Mouse (Mus musculus) intestine, postnatal 0 days (tissue): ENCODE measurements at regions not wholly inside any gene's neighbourhood (a gene's known extent, or its start where the extent isn't known, plus 50 kb on each side); places are given as distances from the start of the nearest gene placed in this dataset.

Source experiments
- ATAC-seq: fragments of 200-750 bp; cut with Nextera tagmentation; 2 replicates; pipeline ENCODE4 v1.8.0; 2017; ENCODE audit warnings: mild to moderate bottlenecking, moderate TSS enrichment, moderate library complexity
- H3K27ac ChIP-seq: fragments of 300-500 bp; sonication (generic); 2 replicates; pipeline ENCODE4 v1.5.1; 2014; ENCODE audit warnings: mild to moderate bottlenecking, low read depth, low read length, moderate library complexity
- H3K27me3 ChIP-seq: fragments of 300-500 bp; sonication (generic); replicated peaks from 2 replicates; pipeline ENCODE4 v1.6.1; 2014; ENCODE audit warnings: low read length, mixed read lengths; ENCODE audit not compliant: control insufficient read depth, insufficient read depth
- H3K36me3 ChIP-seq: fragments of 300-500 bp; sonication (generic); 2 replicates; pipeline ENCODE4 v1.6.1; 2014; ENCODE audit warnings: mild to moderate bottlenecking, moderate library complexity; ENCODE audit not compliant: control insufficient read depth, insufficient read depth
- H3K4me1 ChIP-seq: fragments of 300-500 bp; sonication (generic); replicated peaks from 2 replicates; pipeline ENCODE4 v1.6.1; 2014; ENCODE audit warnings: antibody characterized with exemption, low read length, mixed read lengths; ENCODE audit not compliant: control insufficient read depth, insufficient read depth
- H3K4me2 ChIP-seq: fragments of 300-500 bp; sonication (generic); replicated peaks from 2 replicates; pipeline ENCODE4 v1.6.1; 2014; ENCODE audit warnings: low read depth, mild to moderate bottlenecking, moderate library complexity
- H3K4me3 ChIP-seq: fragments of 300-500 bp; sonication (generic); 2 replicates; pipeline ENCODE4 v1.5.1; 2014; ENCODE audit warnings: low read depth, low read length
- H3K9ac ChIP-seq: fragments of 300-500 bp; sonication (generic); 2 replicates; pipeline ENCODE4 v1.6.1; 2014; ENCODE audit warnings: mild to moderate bottlenecking, low read depth, low read length
- H3K9me3 ChIP-seq: fragments of 300-500 bp; sonication (generic); 2 replicates; pipeline ENCODE4 v1.6.1; 2016; ENCODE audit warnings: mixed run types; ENCODE audit not compliant: control insufficient read depth
- CTCF ChIP-seq: sonication (generic); IDR thresholded peaks from 2 replicates; pipeline ENCODE4 v1.5.1; 2016; ENCODE audit warnings: low read depth, mild to moderate bottlenecking, control low read depth, antibody characterized with exemption, moderate library complexity
- WGBS: fragments of 180-500 bp; shearing (Covaris S2); extraction: QIAGEN DNeasy Blood & Tissue Kit; methylation state at CpG from one replicate; pipeline ENCODE4 v1.1.7; 2014; 5-methylcytosine and 5-hydroxymethylcytosine counted together

DNA sequence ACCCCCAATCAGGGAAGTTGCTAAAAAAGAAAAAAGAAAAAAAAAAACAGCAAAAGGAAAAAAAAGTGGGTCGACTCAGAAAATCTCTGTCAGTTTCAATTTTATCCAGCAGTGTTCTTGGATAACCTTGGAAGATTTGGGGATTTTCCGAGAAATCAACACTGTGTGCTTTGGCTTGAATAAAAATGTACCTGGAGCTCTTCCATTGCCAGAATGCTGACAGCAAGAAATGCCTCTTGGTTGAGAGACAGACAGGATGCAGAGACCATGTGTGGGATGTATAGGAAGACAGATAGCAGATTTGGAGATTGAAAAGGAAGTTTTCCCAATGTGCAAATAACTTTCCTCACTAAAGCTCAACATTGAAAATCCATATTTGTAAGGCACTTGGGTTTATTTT lies 271.0 kb downstream of the Abcc12 start:
- no peak overlapping the region for H3K9ac ChIP-seq
- H3K4me2 ChIP-seq, result no peak overlapping the region
- no peaks in the 10 kb centered on the region for H3K36me3 ChIP-seq
- TF ChIP-seq CTCF, result no peak
- no peak for ATAC-seq
- WGBS, result 70% methylated on average over 2 of the region's 2 CpGs
- H3K9me3 ChIP-seq, result no peaks in the 10 kb centered on the region
- H3K4me1 ChIP-seq, result no peaks in the 10 kb centered on the region
- no peak overlapping the region for H3K27ac ChIP-seq
- H3K4me3 ChIP-seq, result no peak overlapping the region
- no peaks in the 10 kb centered on the region for H3K27me3 ChIP-seq

DNA sequence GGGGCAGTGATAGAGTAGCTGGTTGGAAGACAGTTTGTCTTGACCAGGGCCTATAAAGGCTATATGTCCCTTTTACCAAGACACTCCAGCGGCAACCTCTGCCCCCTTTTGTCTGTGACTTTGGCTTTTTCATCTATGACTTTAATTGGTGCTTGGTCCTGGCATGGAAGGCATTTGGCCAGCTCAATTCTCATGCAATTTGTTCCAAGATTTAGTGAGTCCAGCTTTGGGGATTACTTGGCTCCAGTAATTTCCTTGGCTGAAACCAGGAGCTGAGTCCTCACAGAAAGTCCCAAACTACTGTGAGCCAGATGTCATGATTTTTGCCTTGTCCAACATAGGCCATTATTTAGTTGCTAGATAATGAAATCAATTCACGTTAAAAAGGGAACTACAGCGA lies 273.1 kb downstream of the Abcc12 start:
- Histone ChIP-seq H3K27ac (no peak overlapping the region), H3K9me3 (no peaks in the 10 kb centered on the region), H3K36me3 (no peaks in the 10 kb centered on the region), H3K4me1 (no peaks in the 10 kb centered on the region), H3K27me3 (no peaks in the 10 kb centered on the region), H3K9ac (no peak overlapping the region), H3K4me2 (no peak overlapping the region), H3K4me3 (no peak overlapping the region)
- TF ChIP-seq CTCF, result no peak
- no peak for ATAC-seq
- WGBS, result 82% methylated on average over 3 of the region's 3 CpGs

DNA sequence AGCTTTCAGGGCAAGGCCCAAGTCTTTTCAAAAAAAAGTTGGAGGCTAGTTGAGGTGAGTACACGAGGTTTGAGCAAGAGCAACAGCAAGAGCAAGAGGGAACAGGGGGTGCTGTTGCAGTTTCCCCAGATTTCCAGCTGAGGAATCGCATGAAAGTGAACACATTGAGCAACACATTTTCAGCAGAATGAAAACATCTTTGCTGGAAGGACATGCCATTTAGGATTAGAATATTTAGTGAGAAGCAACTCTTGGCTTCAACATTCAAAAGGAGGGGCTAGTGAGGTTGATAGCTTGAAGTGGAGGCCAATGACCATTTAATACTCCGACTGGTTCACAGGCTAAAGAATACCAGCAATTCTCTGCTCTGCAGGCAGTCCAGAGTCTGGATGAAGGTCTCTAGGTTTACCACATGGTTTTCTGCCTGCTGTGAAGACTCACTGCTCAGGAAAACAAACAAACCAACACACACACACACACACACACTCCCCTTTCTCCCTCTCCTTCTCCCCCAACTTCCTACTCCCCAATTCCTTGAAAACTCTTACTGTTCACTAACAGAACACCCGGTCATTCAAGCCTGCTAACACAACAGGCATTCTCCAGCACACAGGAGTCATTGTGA lies 278.5 kb downstream of the Abcc12 start:
- Histone ChIP-seq H3K4me1 (no peaks in the 10 kb centered on the region), H3K27ac (no peak overlapping the region), H3K36me3 (no peaks in the 10 kb centered on the region), H3K4me2 (no peak overlapping the region), H3K27me3 (no peaks in the 10 kb centered on the region), H3K4me3 (no peak overlapping the region), H3K9me3 (no peaks in the 10 kb centered on the region), H3K9ac (no peak overlapping the region)
- TF ChIP-seq CTCF, result no peak
- no peak for ATAC-seq
- 55% methylated on average over 4 of the region's 4 CpGs for WGBS

DNA sequence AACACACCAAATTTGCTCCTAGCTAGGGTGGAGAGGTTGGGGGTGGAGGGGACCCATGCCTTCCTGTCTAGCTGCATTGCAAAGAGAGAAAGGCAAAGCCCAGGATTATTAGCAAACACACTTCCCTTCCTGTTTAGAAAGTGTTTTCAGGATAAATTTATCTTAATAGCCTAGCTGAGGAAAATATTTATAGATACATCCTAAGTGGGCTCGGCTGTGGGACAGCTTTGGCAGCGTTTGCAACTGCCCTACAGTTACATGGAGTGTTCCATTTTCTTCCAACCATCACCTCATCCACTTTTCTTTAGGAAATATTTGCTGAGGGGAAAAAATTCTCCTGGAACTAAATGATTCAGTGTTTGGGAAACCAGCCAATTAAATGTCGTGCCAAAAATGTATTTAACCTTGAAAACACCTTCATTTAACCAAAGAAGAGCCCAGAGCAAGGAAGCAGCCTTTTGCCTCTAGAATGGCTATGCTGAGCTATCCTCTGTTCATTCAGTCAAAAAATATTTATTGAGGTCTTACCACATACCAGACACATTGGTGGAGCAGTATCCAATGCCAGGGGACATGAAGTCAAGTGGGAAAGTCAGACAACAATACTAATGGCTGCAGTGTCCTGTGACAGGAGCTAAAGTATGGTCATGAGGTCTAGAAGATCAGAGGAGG lies 291.6 kb downstream of the Abcc12 start:
- TF ChIP-seq CTCF, result no peak
- 56% methylated on average over 3 of the region's 3 CpGs for WGBS

DNA sequence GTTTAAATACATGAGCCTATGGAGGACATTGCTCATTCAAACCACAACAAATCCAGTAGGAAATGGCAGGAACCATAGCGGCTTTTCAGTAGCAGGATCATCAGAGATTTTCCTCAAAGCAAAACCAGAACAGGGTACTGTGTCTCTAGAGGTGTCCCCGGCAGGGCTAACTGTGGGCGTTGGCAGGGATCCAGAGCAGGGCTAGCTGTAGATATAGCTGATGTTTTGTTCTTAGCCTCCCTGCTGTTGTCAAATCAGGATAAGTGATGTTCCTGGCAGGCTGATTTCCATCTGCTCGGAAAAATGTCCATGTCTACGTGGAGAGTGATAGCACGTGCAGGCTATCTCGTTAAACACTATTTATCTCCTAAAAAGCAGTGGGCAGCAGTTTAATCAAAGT lies 297.6 kb downstream of the Abcc12 start:
- 54% methylated on average over 7 of the region's 7 CpGs for WGBS
- no peak for ATAC-seq
- H3K36me3 ChIP-seq, result no peaks in the 10 kb centered on the region
- no peak overlapping the region for H3K27ac ChIP-seq
- H3K4me1 ChIP-seq, result no peaks in the 10 kb centered on the region
- H3K9me3 ChIP-seq, result 0 out of 2 replicates have a peak, but pooled peaks cover 4% of the 10 kb centered on the region
- H3K4me2 ChIP-seq, result no peak overlapping the region
- H3K9ac ChIP-seq, result no peak overlapping the region
- no peak for TF ChIP-seq CTCF
- no peak overlapping the region for H3K4me3 ChIP-seq
- no peaks in the 10 kb centered on the region for H3K27me3 ChIP-seq

More for the DNA sequence above, 291.6 kb downstream of the Abcc12 start:
- no peak overlapping the region for H3K4me2 ChIP-seq
- H3K4me3 ChIP-seq, result no peak overlapping the region
- H3K9me3 ChIP-seq, result 0 out of 2 replicates have a peak, but pooled peaks cover 4% of the 10 kb centered on the region
- H3K4me1 ChIP-seq, result 0 out of 2 replicates have a peak, but pooled peaks cover 3% of the 10 kb centered on the region
- no peak for ATAC-seq
- no peak overlapping the region for H3K27ac ChIP-seq
- H3K27me3 ChIP-seq, result no peaks in the 10 kb centered on the region
- no peak overlapping the region for H3K9ac ChIP-seq
- H3K36me3 ChIP-seq, result no peaks in the 10 kb centered on the region

DNA sequence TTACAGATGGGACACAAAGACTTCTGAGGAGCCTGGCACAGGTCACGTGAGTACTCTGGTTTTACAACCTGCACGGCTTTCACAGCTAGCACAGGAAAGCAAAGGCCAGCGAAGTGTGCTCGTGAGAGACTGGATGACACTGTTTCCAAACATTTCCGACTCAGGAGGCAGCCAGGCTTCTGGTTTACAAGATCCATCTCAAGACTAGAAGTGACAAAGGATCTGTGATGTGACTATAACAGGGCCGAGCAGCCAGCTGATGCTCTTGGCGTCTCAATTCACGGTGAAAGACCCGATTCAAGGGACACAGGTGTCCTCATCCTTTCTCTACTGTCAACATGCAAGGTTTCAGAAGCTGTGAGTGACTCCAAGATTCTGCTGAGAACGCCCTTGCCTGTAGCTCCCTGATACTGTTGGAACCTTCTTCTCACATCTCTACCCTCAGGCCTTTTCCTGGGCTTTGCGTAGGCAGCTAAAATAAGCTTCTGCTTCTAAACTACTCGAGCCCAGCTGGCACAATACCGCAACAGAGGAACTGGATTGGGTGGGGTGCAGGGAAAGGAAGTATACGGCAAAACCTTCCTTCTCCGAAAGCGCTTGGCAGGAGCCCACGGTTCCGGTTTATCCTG lies 300.3 kb downstream of the Abcc12 start:
- no peak for TF ChIP-seq CTCF
- no peak overlapping the region for H3K27ac ChIP-seq
- H3K4me3 ChIP-seq, result no peak overlapping the region
- H3K4me1 ChIP-seq, result no peaks in the 10 kb centered on the region
- H3K9me3 ChIP-seq, result 0 out of 2 replicates have a peak, but pooled peaks cover 4% of the 10 kb centered on the region
- H3K27me3 ChIP-seq, result no peaks in the 10 kb centered on the region
- no peak for ATAC-seq
- WGBS, result 71% methylated on average over 18 of the region's 18 CpGs
- no peak overlapping the region for H3K4me2 ChIP-seq
- H3K36me3 ChIP-seq, result no peaks in the 10 kb centered on the region
- no peak overlapping the region for H3K9ac ChIP-seq
